Mouse (Mus musculus) heart, adult 2 months (tissue): ENCODE measurements around the gene Plcb4. TPM values are rescaled to one million over a fixed set of nuclear protein-coding genes. Genes with fewer than 3 reads are reported as not detected.

Source experiments
- DNase-seq, 2 experiments: peaks; one replicate each; pipeline ENCODE4 v3.0.0; 2021
- H3K27ac ChIP-seq: fragments of 200-600 bp; 2 replicates; pipeline ENCODE4 v1.8.1; 2022
- H3K27me3 ChIP-seq: fragments of 200-500 bp; 2 replicates; pipeline ENCODE4 v1.6.1; 2012; ENCODE audit warnings: mild to moderate bottlenecking, low read length, inconsistent platforms, mixed read lengths; ENCODE audit not compliant: control insufficient read depth, insufficient read depth
- H3K36me3 ChIP-seq: fragments of 200-500 bp; 2 replicates; pipeline ENCODE4 v1.6.1; 2012; ENCODE audit warnings: low read length, inconsistent platforms; ENCODE audit not compliant: control insufficient read depth, insufficient read depth
- H3K4me1 ChIP-seq: fragments of 200-500 bp; 2 replicates; pipeline ENCODE4 v1.6.1; 2011; ENCODE audit warnings: low read length; ENCODE audit not compliant: control insufficient read depth, insufficient read depth
- H3K4me3 ChIP-seq: fragments of 200-600 bp; 2 replicates; pipeline ENCODE4 v1.8.1; 2022
- H3K79me2 ChIP-seq: fragments of 200-500 bp; replicated peaks from 2 replicates; pipeline ENCODE4 v1.6.1; 2012; ENCODE audit warnings: mild to moderate bottlenecking, inconsistent platforms, low read length, moderate library complexity, mixed read lengths; ENCODE audit not compliant: control insufficient read depth, insufficient read depth
- H3K9ac ChIP-seq: fragments of 200-500 bp; 2 replicates; pipeline ENCODE4 v1.6.1; 2012; ENCODE audit warnings: low read depth, mild to moderate bottlenecking, control low read depth, inconsistent platforms, low read length, mixed read lengths
- CTCF ChIP-seq: fragments of 200-600 bp; IDR thresholded peaks from 2 replicates; pipeline ENCODE4 v1.8.1; 2022; ENCODE audit warnings: antibody characterized with exemption, mild to moderate bottlenecking, moderate library complexity
- EP300 ChIP-seq: fragments of 200-500 bp; IDR thresholded peaks from 2 replicates; pipeline ENCODE4 v1.6.1; 2011; ENCODE audit warnings: low read depth, low read length, control low read depth; ENCODE audit not compliant: insufficient read depth
- POLR2A ChIP-seq: fragments of 200-500 bp; IDR thresholded peaks from 2 replicates; pipeline ENCODE4 v1.6.1; 2011; ENCODE audit warnings: mild to moderate bottlenecking, low read depth, low read length, control low read depth; ENCODE audit not compliant: insufficient read depth
- WGBS: fragments of 180-500 bp; shearing (Covaris S2); methylation state at CpG from one replicate; pipeline ENCODE4 v1.1.7; 2018; 5-methylcytosine and 5-hydroxymethylcytosine counted together
- intact Hi-C: fragments of 180-260 bp; cut with DNase I; formaldehyde crosslinking; loops from one replicate; pipeline ENCODE4 v1.15.1; 2025
- polyA plus RNA-seq: library from polyadenylated mRNA; depleted of rRNA; stranded (reverse); fragments of >200 nt; gene quantifications from 2 replicates; pipeline ENCODE4 v1.2.3, GENCODE M21; 2012
- total RNA-seq, 2 experiments: library from RNA; stranded (reverse); gene quantifications; 2 replicates each; pipeline ENCODE4 v1.2.3; 2021

Gene Plcb4
- total and polyA plus RNA-seq, 3 experiments = 23.1 to 60.2 (median 55.0) TPM

GRCm38 (mm10) chr2:135776131-135776775, 117.4 kb downstream of the Plcb4 start:
- Histone ChIP-seq H3K9ac (no peak overlapping the region), H3K27ac (no peak overlapping the region), H3K4me3 (no peak overlapping the region), H3K4me1 (peaks cover 13% of the 10 kb centered on the region), H3K27me3 (no peaks in the 10 kb centered on the region), H3K79me2 (peaks cover 2% of the 10 kb centered on the region), H3K36me3 (peaks cover 21% of the 10 kb centered on the region)
- DNase-seq = no peak
- intact Hi-C loops = no loop called here
- WGBS = 65% methylated on average over 4 of the region's 4 CpGs
- TF ChIP-seq CTCF = no peak
- no peak for TF ChIP-seq EP300
- no peak for TF ChIP-seq POLR2A

DNA sequence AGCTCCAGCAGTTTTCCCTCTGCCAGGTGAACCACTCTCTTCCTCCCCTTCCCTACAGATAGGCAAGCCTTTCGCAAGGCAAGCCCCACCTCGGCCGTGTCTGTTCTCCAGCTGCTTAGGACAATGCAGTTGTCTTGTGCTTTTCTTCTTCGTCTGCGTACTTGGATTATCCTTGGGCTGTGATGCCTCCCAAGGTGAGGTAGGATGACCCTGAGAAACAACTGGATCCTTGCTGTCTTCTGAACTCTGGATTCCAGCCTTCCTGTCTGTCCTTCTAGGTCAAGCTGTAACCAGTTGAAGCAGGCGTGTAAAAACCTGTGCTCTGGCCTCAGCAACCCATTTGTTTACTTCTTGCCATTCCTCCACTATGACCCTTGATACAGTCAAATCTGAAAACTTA, 122.6 kb downstream of the Plcb4 start:
- Histone ChIP-seq H3K27me3 (no peaks in the 10 kb centered on the region), H3K4me1 (peaks cover 6% of the 10 kb centered on the region), H3K27ac (no peak overlapping the region; the same call in 1 of the 2 replicates), H3K9ac (no peak overlapping the region), H3K36me3 (peaks cover 5% of the 10 kb centered on the region), H3K79me2 (peaks cover 4% of the 10 kb centered on the region), H3K4me3 (no peak overlapping the region)
- intact Hi-C loops = no loop called here
- no peak for DNase-seq
- TF ChIP-seq POLR2A (no peak), EP300 (no peak), CTCF (no peak)
- WGBS = 70% methylated on average over 6 of the region's 6 CpGs

DNA sequence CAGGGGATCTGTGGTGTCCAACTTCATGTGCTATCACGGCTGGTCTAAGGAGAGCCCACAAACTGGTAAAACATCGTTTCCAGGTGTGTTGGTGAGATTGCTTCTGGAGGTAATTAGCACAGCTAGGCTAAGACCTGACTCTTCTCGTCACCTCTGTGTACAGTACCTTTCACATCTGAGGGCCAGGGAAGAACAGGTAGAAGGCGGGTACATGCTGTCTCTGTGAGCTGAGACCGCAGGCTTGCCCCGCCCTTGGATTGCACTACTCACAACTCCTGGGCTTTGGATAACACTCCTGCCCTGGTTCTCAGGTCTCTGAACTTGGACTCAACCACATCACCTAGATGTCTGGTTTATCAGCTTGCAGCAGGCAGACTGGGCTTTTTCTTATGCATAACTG, 128.6 kb downstream of the Plcb4 start:
- Histone ChIP-seq H3K4me1 (peaks cover 2% of the 10 kb centered on the region), H3K79me2 (peaks cover 2% of the 10 kb centered on the region), H3K27ac (no peak overlapping the region), H3K4me3 (no peak overlapping the region), H3K9ac (no peak overlapping the region), H3K36me3 (peaks cover 5% of the 10 kb centered on the region), H3K27me3 (no peaks in the 10 kb centered on the region)
- DNase-seq = no peak
- no peak for TF ChIP-seq POLR2A
- TF ChIP-seq EP300 = no peak
- TF ChIP-seq CTCF = no peak
- 96% methylated on average over 6 of the region's 6 CpGs for WGBS
- intact Hi-C loops = no loop called here

GRCm38 (mm10) chr2:135792907-135793306, 134.1 kb downstream of the Plcb4 start:
- H3K79me2 ChIP-seq = peaks cover 4% of the 10 kb centered on the region; the same call in 1 of the 2 replicates
- WGBS = 93% methylated on average over 4 of the region's 4 CpGs
- H3K4me3 ChIP-seq = no peak overlapping the region
- no peak overlapping the region for H3K27ac ChIP-seq
- no peaks in the 10 kb centered on the region for H3K27me3 ChIP-seq
- H3K9ac ChIP-seq = no peak overlapping the region
- TF ChIP-seq POLR2A (no peak), EP300 (no peak), CTCF (no peak)
- peaks cover 9% of the 10 kb centered on the region for H3K4me1 ChIP-seq
- intact Hi-C loops = no loop called here
- DNase-seq = no peak
- peaks cover 16% of the 10 kb centered on the region for H3K36me3 ChIP-seq

DNA sequence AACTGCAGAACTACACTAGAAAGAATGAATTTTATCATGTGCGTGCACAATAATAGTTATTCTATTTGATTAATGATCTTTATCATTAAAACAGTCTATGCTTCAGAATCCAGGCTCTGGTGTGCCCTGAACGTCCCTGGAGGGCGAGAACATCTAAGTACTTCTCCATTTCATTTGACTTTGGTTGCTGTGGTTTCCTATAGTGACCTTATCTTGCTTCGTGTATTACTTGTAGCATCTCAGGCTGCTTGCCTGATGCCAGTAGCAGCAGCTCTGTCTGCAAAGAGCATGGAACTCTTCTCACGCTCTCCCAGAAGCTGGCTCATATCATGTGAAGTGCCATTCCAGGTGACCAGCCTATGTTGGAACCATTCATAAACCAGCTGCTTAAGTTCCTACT, 137.9 kb downstream of the Plcb4 start:
- no peak for DNase-seq
- no peak for TF ChIP-seq POLR2A
- no peak for TF ChIP-seq CTCF
- no peak for TF ChIP-seq EP300
- no peak overlapping the region for H3K9ac ChIP-seq
- H3K27ac ChIP-seq = no peak overlapping the region
- no peak overlapping the region for H3K4me3 ChIP-seq
- 78% methylated on average over 5 of the region's 5 CpGs for WGBS
- H3K79me2 ChIP-seq = peaks cover 4% of the 10 kb centered on the region; the same call in 1 of the 2 replicates
- intact Hi-C loops = loop anchor here (5.0 kb wide), 1 partner anchor 131 kb away; no protein-coding TSS in a partner anchor
- no peaks in the 10 kb centered on the region for H3K27me3 ChIP-seq
- H3K36me3 ChIP-seq = peaks cover 29% of the 10 kb centered on the region
- H3K4me1 ChIP-seq = peaks cover 22% of the 10 kb centered on the region

DNA sequence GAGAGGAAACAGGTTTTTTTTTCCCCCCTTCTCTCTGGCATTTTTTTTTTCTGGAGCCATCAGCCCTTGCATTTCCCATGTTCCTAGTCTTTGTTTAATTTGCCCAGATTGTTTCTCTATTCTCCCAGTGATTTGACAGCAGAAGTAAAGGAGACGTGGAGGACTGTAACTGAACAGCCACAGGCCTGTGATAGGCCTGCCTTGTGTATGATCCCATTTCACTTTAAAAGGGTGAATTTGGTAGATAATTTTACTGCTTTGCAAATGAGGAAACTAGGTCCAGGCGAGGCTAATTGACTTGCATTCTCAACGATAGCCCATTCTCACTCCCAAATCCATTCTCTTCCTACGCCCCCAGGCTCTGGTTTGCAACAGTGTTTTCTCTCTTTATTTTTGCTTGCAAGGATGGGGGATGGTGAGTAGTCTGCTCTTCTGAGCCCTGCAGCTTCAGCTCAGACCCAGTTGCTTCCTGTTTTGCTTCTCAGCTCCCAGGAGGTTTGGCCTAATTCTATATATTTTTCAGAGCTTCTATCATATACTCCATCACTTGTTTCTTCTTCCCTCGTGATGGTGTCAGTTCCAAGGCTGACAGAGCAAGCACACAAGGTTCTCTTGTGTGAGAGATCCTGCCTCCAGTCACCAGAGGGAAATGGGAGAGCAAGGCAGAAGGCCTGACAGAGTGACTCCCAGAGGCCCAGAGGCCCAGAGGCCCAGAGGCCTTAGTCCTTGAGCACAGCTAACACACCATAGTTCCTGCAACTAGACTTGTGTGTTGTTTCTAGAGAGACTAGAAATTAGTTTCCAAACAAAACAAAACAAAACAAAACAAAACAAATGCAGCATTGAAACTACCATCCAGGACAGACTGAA, 139.1 kb downstream of the Plcb4 start:
- 38% methylated on average over 5 of the region's 5 CpGs for WGBS
- H3K27ac ChIP-seq = peak overlapping the region; percentile 54
- DNase-seq = peak in 1 of 2 experiments; percentile 28
- H3K4me1 ChIP-seq = peaks cover 22% of the 10 kb centered on the region
- no peak overlapping the region for H3K4me3 ChIP-seq
- H3K36me3 ChIP-seq = peaks cover 29% of the 10 kb centered on the region
- peaks cover 3% of the 10 kb centered on the region for H3K79me2 ChIP-seq
- intact Hi-C loops = loop anchor here (5.0 kb wide), 1 partner anchor 129 kb away; no protein-coding TSS in a partner anchor
- H3K27me3 ChIP-seq = no peaks in the 10 kb centered on the region
- TF ChIP-seq EP300 = no peak
- TF ChIP-seq CTCF = 0 out of 2 replicates have a peak, but pooled peaks have one; percentile 5
- no peak for TF ChIP-seq POLR2A
- H3K9ac ChIP-seq = peak overlapping the region; percentile 2; the same call in 1 of the 2 replicates
